Mouse (Mus musculus) cerebellum, adult 8-10 months (tissue): ENCODE data around the gene Prdm10.

Experiments
- DNase-seq: peaks from one replicate; pipeline ENCODE4 v3.0.0; 2022

Gene Prdm10

GRCm38 (mm10) chr9:31280366-31281010 is at the start of gene Prdm10:
Gene Prdm10 (plus strand): TSS chr9:31280538.
- DNase-seq, result peak; percentile 98

GRCm38 (mm10) chr9:31235030-31235429 is 45.3 kb upstream of the Prdm10 start:
- DNase-seq, result no peak

- no peak for DNase-seq
These were observed 44.8 kb upstream of the Prdm10 start for GRCm38 (mm10) chr9:31235489-31235888.

GRCm38 (mm10) chr9:31236079-31236478 is 44.3 kb upstream of the Prdm10 start:
- DNase-seq, result no peak

GRCm38 (mm10) chr9:31238526-31238925 is 41.8 kb upstream of the Prdm10 start:
- no peak for DNase-seq

GRCm38 (mm10) chr9:31239551-31239950 is 40.8 kb upstream of the Prdm10 start:
- no peak for DNase-seq

GRCm38 (mm10) chr9:31240522-31241207 is 39.7 kb upstream of the Prdm10 start:
- DNase-seq, result no peak

- DNase-seq, result no peak
These were observed 39.1 kb upstream of the Prdm10 start for GRCm38 (mm10) chr9:31241208-31241699.

- DNase-seq, result no peak
These were observed 36.9 kb upstream of the Prdm10 start for GRCm38 (mm10) chr9:31243306-31243938.

- no peak for DNase-seq
These were observed 36.4 kb upstream of the Prdm10 start for GRCm38 (mm10) chr9:31243939-31244333.

GRCm38 (mm10) chr9:31245006-31245405 is 35.3 kb upstream of the Prdm10 start:
- DNase-seq, result no peak

GRCm38 (mm10) chr9:31246421-31246820 is 33.9 kb upstream of the Prdm10 start:
- DNase-seq, result no peak

- no peak for DNase-seq
These were observed 32.7 kb upstream of the Prdm10 start for GRCm38 (mm10) chr9:31247447-31248220.

GRCm38 (mm10) chr9:31252182-31252799 is 28.0 kb upstream of the Prdm10 start:
- DNase-seq, result no peak

- DNase-seq, result no peak
These were observed 27.0 kb upstream of the Prdm10 start for GRCm38 (mm10) chr9:31253311-31253734.

- DNase-seq, result no peak
These were observed 26.3 kb upstream of the Prdm10 start for GRCm38 (mm10) chr9:31253866-31254696.

GRCm38 (mm10) chr9:31254697-31255004 is 25.7 kb upstream of the Prdm10 start:
- DNase-seq, result no peak

- no peak for DNase-seq
These were observed 24.4 kb upstream of the Prdm10 start for GRCm38 (mm10) chr9:31255953-31256352.

GRCm38 (mm10) chr9:31258237-31258636 is 22.1 kb upstream of the Prdm10 start:
- no peak for DNase-seq

- DNase-seq, result no peak
These were observed 20.1 kb upstream of the Prdm10 start for GRCm38 (mm10) chr9:31260219-31260618.

GRCm38 (mm10) chr9:31262226-31263105 is 17.9 kb upstream of the Prdm10 start:
- DNase-seq, result no peak
